Mouse (Mus musculus) gastrocnemius, postnatal 10 days (tissue): ENCODE results near the gene H2-T24. TPM values are rescaled to one million over a fixed set of nuclear protein-coding genes. Genes with fewer than 3 reads are reported as not detected.
A peak's percentile ranks its signal among the peaks of the same experiment; 100 is the strongest.
"Not testable (repeated sequence)": the region's sequence is repeated elsewhere in the genome, so short reads cannot be mapped to it uniquely, and the experiment has no call there.

Experiments
- DNase-seq: peaks from one replicate; pipeline ENCODE4 v3.0.0; 2021; ENCODE audit warnings: mixed read lengths
- long read RNA-seq, 2 experiments: library from polyadenylated mRNA; stranded (forward); transcript quantifications; one replicate each; pipeline ENCODE4 v2.0.0; 2021
- total RNA-seq, 2 experiments: library from RNA; stranded (reverse); gene quantifications; 2 replicates each; pipeline ENCODE4 v1.2.3; 2021

H2-T24 gene
- under 1 TPM; 0.45 to 0.84 TPM for total RNA-seq
- long read RNA-seq, experiment 1, partial matches to known transcripts = 0 of 1 reads
- long read RNA-seq, experiment 1, other reads (novel, unspliced or antisense) = 1 of 1 reads
- long read RNA-seq, experiment 2, partial matches to known transcripts = 0 of 1 reads
- long read RNA-seq, experiment 2, other reads (novel, unspliced or antisense) = 1 of 1 reads

DNA sequence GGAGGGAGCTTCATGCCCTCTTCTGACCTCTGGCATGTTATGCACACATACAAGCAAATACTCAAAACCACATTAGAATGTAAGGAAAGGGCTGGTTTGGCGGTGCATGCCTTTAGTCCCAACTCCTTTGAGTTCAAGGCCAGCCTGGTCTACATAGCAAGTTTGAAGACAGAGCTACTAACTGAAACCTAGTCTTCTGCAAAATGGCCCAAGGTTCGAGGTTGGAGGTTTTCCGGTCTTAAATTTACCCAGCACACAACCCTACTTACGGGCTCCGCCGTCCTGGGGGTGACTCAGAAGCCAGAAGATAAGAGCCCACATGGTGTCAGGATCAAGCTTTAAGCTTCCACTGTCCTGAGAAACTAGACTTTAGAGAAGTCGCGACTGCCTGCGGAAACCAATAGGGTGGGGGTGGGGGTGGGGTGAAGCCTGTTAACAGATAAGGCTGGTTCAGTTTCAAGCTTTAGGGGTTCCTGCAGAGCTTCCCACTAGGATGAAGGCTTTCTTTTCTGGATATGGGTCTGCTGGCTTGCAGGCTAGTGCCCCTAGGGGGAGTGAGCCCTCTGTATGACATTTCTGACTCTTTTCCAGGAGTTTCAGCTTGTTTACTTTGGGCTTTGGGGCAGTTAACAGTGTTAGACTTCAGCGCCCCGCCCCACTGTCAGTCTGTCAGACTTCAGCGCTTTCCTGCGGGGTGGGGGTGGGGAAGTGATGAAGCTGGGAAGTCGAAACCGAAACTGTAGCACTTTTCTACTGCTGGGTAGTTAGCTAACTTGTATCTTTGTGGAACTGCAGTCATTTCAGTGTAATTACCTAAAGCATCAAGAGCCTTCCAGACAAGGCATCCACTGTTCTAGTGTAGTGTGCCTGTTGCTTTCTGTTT is at the start of gene H2-T24:
H2-T24 (minus strand) TSS at position 370 of the 883 bp plus-strand sequence.
- DNase-seq = peak; percentile 38

DNA sequence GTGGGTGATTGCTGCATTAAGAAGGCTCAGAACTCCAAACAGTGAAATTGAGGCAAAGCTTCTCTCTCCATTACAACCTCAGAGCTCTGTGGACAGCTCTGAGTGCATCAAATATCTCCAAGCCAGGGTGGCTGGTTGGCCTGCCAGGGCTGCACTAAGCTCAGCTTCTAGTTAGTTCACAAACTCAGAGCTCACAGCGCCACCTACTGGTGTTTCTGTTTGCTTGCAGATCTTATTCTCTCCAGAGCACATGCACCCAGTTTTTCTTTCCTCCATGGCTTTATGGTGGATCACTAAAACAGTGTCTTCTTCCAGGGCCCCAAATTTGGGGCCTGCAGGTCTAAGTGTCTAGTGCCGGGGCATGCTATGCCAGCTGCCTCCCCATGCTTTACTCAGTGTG is 40.5 kb upstream of the H2-T24 start:
- peak; percentile 91 for DNase-seq

DNA sequence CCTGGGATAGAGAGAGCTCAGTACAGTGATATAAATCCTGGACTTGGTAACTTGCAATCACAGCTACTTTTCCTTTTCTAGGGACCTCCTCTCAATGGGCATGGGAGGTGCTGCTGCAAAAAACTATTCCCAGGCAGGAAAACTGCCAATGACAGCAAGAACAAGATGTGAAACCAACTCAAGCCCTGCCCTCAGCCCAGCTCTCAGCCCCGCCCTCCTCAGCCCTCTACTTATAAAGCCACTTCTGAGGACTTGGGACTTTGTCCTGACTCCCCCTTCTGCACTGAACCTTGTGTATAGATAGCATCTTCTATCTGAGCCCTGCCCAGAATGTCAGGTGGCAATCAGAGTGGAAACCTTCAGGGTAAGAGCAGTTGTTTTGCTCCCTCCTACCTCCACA is 38.0 kb upstream of the H2-T24 start, which contains the start of gene Gm11127:
Gm11127 (minus strand) TSS at position 10 of the 400 bp plus-strand sequence.
- not testable (repeated sequence) for DNase-seq

DNA sequence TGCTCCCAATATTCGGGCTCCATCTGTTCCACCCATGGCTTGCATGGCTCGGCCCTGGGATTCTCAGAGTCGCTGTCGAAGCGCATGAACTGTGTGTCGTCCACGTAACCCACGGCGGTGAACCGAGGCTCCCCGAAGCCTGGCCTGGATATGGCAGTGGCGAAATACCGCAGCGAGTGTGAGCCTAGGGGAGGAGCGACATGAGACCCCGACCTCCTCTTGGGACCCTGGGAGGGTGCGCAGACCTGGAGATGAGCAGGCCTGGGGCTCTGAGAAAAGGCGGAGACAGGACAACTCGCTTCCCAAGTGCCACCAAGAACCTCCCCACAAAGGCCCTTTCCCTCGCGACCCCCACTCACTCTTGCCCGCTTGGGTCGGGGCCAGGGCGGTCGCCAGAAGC is 37.6 kb upstream of the H2-T24 start:
- not testable (repeated sequence) for DNase-seq

DNA sequence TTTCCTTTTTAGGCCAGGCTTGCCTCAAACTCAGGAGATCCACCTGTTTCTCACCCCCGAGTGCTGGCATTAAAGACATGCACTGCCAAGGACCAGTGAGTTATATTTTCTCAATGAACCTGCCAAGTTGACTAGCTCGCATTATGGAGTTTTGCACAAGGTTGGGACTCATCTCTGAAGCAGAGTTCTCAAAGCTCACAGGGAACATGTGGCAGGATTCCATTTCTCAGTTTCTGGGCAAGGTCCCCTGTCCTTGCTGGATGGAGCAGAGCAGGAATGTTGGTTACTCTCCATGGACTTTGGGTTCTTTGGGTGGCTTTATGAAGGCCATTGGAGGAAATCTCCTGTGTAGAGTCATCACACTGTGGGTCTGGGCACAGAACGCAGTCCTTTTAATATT is 22.9 kb upstream of the H2-T24 start:
- DNase-seq = no peak

DNA sequence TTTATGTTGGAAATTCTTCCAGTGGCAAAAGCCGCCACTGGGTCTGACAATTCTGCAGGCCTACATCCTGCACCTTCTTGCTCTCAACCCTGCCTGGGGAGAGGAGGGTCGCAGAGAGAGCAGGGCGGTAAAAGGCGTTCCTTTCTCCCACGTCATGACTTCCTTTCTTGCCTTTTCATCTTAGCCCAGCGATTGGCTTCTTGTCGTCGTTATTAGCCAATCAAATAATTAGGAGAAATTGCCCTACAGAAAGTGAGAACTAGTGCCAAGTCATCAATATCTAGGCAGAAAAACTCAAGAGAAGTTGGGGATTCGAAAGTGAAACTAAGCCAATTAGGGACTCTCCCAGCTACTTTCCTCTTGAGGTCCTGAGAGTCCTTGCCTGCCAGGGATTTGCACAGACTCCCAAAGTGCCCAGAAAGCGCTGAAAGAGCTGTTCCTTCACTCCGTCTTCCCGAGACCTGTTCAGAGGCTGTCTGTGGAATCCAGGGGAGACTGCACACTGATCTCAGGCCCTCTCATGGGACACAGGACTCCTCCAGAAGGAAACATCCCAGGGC is 22.3 kb upstream of the H2-T24 start, which contains the start of the genes H2-T22 and Gm6034:
H2-T22 (minus strand) TSS at position 138 of the 560 bp plus-strand sequence.
Gm6034 (plus strand) TSS at position 352 of the 560 bp plus-strand sequence.
- DNase-seq = peak; percentile 35

DNA sequence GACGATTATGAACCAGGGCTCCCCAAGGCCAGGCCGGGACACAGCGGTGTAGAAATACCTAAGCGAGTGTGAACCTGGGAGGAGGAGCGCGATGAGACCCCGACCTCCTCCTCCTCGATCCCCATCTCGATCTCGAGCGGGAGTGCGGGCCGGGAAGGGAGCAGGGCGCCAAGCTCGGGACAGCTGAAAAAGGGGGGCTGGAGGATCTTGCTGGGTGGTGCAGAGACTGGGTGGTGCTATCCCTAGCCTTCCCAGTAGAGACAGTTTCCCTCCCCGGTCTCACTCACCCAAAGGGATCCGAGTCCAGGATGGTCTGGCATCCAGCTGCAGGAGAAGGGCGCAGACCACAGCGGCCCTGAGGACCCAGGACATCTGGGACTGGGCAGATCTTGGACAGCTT is 21.7 kb upstream of the H2-T24 start:
- not testable (repeated sequence) for DNase-seq

DNA sequence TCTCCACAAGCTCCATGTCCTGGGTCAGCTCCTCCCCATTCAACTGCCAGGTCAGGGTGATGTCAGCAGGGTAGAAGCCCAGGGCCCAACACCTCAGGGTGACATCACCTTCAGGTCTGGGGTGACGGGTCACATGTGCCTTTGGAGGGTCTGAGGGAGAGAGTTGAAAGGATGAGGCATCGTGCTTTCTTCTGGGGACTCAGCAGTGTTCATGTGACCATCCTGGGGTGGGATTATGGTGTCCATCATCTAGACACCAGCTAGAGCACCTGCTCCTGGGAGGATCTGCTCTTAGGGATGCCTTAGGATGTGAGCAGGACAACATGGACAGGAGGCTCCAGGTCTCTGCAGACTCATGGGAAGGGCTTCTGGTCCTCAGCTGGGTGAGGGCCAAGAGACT is 20.2 kb upstream of the H2-T24 start:
- not testable (repeated sequence) for DNase-seq

DNA sequence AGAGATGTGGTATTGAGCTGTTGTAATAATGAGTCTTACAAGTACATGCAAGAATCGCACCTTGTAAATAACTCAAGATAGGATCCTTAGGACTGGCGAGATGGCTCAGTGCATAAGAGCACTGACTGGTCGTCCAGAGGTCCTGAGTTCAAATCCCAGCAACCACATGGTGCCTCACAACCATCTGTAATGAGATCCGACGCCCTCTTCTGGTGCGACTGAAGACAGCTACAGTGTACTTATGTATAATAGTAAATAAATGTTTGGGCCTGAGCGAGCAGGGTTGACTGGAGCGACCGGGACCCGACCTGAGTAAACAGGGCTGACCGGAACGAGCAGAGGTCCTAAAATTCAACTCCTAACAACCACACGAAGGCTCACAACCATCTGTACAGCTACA is 15.8 kb upstream of the H2-T24 start:
- not testable (repeated sequence) for DNase-seq

DNA sequence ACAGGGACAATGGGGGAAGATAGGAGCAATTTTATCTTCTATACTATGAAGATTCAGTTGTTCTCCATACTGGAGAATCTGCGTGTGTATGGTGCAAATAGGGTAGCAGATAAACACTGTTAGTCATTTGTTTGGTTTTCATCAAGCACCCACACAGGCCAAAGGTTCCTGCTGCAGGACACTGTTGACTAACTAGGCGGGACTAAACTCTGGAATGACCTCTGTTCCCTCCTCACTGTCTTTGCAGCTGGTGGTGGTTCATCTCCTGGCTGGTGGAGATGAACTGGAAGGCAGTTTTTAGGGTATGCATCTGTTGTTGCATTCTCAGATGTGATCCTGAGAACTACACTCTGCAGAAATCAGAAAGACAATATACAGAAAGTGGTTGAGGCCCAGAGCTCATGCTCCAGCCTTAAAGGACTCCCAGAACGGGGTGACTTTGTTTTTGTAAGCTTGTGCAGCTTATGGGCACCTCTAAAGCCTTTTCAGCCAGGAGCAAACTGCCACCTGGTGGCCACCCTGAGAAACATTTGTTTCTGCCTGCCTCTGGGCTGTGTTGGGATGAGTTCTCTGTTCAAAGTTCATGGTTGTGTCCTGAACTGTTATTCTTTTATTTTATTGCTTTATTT is 14.8 kb upstream of the H2-T24 start:
- peak; percentile 61 for DNase-seq

DNA sequence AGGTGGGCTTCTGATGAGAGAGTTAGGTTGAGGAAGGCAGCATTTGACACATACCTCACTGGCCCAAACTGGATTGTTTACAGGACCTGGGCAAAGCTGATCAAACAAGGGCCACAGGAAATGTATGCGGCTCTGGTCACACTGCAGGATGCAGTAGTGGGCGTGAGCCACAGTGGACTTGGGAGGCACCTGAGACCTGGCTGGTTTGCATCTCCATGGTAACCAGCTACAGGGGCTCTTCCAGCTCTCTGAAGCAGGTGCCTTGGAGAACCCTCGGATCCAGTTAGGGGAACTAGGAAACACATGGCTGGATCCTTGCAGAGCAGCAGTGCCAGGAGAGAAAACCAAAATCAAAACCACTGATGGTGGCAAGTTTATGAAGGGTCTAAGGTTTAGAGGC is 14.2 kb upstream of the H2-T24 start:
- not testable (repeated sequence) for DNase-seq

DNA sequence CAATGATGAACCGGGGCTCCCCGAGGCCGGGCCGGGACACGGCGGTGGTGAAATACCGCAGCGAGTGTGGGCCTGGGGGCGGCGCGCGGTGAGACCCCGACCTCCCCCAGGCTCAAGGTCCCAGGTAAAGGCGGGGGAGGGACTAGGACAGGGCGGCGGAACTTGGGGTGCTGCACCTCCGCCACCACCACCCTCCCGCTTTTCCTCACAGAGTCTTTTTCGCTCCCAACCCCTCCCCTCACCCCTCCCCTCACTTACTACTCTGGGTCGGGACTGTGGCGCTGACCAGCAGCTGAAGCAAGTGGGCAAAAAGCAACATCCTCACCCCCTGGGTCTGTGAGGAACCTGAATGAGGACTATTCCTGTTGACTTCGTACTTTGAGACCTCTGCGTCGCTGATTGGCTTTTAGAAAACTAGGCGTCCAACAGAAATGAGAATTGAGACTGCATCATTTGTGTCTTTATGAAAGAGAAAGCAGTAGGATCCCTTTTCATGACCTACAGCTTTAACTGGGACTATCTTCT is 12.1 kb upstream of the H2-T24 start, which contains the start of gene H2-T23:
H2-T23 (minus strand) TSS at position 505 of the 525 bp plus-strand sequence.
- DNase-seq = peak; percentile 40

DNA sequence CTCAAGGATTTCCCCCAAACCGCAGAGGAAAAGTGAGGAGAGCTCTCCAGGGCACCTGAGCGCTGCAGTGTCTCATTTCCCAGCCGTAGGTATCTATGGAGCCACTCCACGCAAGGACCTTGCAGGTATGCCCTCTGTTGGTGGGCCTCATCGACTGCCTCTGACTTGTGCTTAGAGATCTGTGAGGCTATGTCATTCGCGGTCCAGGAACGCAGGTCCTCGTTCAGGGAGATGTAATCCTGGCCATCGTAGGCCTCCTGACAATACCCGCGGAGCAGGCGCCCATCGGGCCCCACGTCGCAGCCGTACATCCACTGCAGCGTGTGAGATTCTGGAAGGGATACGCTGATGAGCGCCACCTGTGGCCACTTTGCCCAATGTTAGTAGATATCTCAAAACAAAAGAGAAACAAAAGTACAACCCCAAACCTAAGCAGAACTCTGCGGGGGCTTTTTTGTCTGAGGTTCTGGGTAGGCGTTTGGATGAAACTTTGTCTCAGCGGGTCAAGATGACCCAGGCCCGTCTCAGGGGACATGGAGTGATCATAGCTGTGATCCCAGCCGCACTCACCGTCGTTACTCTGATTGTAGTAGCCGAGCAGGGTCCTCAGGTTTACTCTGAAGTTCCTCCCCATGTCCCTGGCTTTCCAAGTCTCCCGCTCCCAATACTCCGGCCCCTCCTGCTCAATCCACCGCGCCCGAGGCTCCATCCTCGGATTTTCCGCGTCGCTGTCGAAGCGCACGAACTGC is 11.4 kb upstream of the H2-T24 start:
- not testable (repeated sequence) for DNase-seq

DNA sequence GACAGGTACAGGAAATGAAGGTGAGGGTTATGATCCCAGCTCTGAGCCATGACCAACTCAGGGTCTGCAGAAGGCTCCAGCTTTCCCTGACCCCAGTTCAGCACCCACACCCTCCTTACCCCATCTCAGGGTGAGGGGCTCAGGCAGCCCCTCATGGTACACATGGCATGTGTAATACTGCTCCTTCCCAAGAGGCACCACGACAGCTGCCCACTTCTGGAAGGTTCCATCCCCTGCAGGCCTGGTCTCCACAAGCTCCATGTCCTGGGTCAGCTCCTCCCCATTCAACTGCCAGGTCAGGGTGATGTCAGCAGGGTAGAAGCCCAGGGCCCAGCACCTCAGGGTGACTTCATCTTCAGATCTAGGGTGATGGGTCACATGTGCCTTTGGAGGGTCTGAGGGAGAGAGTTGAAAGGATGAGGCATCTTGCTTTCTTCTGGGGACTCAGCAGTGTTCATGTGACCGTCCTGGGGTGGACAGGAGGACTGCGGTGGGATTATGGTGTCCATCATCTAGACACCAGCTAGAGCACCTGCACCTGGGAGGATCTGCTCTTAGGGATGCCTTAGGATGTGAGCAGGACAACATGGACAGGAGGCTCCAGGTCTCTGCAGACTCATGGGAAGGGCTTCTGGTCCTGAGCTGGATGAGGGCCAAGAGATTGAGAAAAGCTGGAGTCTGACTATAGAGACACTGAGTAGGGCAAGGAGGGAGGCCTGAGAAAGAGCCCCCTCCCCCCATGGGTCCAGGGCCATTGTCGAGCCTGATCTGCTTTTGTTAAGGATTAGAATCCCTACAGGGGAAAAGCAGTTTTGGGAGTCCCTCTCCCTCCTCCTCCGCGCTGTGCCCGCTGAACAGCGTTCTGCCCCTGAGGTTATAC is 10.6 kb upstream of the H2-T24 start:
- not testable (repeated sequence) for DNase-seq

DNA sequence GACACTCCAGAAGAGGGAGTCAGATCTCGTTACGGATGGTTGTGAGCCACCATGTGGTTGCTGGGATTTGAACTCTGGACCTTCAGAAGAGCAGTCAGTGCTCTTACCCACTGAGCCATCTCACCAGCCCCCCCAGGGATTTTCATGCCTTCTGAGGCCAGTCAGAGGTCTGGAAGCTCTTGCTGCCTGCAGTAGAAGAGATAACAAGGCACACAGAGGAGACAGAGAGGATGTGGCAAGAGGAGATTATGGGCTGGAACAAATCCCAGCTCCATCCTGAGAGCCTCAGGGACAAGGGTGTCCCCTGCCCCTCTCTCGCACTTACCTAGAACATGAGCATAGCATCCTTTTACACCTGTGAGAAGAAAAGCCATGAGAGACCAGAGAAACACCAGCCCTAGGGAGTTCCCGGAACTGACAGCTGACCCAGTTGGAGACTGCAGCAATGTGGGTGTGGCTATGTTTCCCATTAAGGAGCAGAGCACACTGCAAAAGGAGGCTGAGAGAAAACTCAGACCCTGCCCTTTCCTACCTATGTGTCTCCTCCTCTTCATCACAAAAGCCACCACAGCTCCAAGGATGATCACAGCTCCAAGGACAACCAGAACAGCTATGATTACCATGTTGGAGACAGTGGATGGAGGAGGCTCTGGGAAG is 9.8 kb upstream of the H2-T24 start:
- DNase-seq = not testable (repeated sequence)

DNA sequence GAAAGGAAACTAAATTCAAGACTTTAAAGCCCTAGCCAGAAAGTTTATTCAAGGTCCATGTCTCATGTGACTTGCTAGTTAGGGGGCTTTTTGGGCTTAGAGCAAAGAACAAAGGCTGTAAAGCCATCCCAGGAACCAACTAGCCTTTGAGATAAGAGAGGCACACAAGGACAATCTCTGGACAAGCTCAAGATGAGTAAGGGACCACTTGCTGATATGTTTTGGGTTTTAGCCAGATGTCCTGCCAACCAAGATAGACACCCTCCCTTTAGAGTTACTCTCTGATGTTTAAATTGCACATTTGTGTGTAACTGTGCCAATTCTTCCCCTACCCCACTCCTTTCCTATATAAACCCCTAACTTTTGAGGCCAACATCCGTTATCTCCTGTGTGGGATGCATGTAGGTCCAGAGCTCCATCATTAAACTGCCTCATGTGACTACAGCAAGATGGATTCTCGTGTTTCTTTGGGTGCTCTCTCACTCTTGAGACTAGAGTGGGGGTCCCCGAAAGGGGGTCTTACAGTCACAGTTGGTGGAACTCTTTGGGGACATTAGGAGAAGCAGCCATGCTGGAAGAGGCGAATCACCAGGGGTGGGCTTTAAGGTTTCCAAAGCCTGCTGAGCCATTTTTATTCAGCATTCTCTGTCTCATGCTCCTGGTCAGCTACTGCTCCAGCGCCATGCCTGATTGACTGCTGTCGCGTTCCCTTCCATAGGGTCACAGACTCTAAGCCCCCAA is 8.7 kb upstream of the H2-T24 start:
- no peak for DNase-seq

DNA sequence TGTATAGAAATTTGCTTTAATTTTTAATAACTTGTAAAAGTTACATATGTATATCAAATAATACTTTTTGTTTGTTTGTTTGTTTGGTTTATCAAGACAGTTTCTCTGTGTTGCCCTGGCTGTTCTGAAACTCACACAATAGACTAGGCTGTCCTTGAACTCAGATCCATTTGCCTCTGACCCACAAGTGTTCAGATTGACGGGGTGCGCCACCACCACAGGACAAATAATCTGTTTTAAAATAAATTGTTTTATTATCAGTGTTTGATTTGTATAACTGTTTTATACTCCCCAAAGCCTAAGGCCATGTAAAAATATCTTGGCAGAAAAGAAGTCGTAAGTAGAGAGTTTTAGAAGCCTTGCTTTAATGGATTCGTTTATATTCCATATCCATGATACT is 7.3 kb upstream of the H2-T24 start:
- no peak for DNase-seq

DNA sequence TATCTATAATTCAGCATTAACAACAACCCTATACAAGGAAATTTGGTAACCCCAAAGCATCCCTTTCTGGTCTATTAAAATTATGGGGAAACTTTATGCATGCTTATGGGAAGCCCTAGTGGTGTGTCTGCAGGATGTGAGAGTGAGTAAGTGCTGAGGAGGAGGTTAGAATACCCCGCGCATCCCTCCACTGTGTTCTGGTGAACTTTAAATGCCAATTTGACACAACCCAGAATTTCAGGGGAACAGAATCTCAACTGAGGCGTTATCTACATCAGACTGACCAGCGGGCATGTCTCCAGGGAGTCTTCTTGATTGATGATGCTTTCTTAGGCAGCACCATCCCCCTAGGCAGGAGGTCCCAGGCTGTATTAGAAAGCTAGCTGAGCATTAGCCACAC is 5.5 kb upstream of the H2-T24 start:
- DNase-seq = no peak

DNA sequence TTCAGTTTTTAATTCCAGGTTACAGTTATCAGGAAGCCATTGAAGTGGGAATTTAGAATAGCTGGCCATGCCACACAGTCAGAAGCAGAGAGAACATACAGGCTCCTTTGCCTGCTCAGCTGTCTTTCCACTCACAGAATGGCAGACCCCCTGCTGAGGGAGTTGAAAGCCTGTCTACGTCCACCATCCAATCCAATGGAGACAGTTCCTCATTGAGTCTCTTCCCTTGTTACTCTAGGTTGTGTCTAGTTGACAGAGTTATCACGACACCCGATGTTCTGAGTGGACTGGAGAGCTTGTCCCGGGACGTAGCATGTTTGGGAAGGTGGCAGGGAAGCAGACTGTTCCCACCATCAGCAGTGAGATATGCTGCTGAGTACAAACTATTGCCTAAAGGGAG is 4.8 kb upstream of the H2-T24 start:
- no peak for DNase-seq
